ENCODE assay signal across 20 mouse cellular contexts in genomic region chr8:44825183-44825757, GRCm38 (mm10).
A peak's percentile ranks its signal among the peaks of the same experiment; 100 is the strongest.
DNase-seq lines count a peak whose midpoint lies in the region; ATAC-seq and TF ChIP-seq lines count a peak whose summit lies in the region.
"Had no signal": no experiment of that assay in that cellular context is flagged by ENCODE, and none has a peak within 500 bp of the region (broad histone marks: within the 10 kb centered on the region; RNA-seq: fewer than 3 reads in every experiment).

No protein-coding gene starts in this region.

- no peaks in the 10 kb centered on the region for H3K36me3 ChIP-seq in heart, embryonic 15.5 days
- no peaks in the 10 kb centered on the region for H3K36me3 ChIP-seq in lung, embryonic 16.5 days (ENCODE audit: control insufficient read depth, insufficient read depth, low read length)
- H3K36me3 ChIP-seq in intestine, postnatal 0 days (ENCODE audit: control insufficient read depth, insufficient read depth), result 0 out of 2 replicates have a peak, but pooled peaks cover 3% of the 10 kb centered on the region
- H3K36me3 ChIP-seq: embryonic facial prominence, embryonic 15.5 days; forebrain, embryonic 10.5 days; hindbrain, embryonic 13.5 days had no signal

- H3K4me3 ChIP-seq in heart, embryonic 15.5 days, result no peak overlapping the region
- no peak overlapping the region for H3K4me3 ChIP-seq in lung, embryonic 16.5 days (ENCODE audit: low read length)
- H3K4me3 ChIP-seq in intestine, postnatal 0 days (ENCODE audit: low read depth, low read length), result no peak overlapping the region
- H3K4me3 ChIP-seq: embryonic facial prominence, embryonic 15.5 days; erythroblast, embryonic 14.5 days; forebrain, embryonic 10.5 days; gastrocnemius, adult 2 months; hindbrain, embryonic 13.5 days had no signal

- H3K9ac ChIP-seq in heart, embryonic 15.5 days, result no peak overlapping the region
- no peak overlapping the region for H3K9ac ChIP-seq in lung, embryonic 16.5 days (ENCODE audit: low read length)
- no peak overlapping the region for H3K9ac ChIP-seq in intestine, postnatal 0 days (ENCODE audit: low read depth, low read length)
- H3K9ac ChIP-seq: embryonic facial prominence, embryonic 15.5 days; hindbrain, embryonic 13.5 days had no signal

- no peak for TF ChIP-seq CTCF in intestine, postnatal 0 days (IDR thresholded peaks at IDR 0.05; ENCODE audit: low read depth)

- no peak overlapping the region for H3K4me2 ChIP-seq in heart, embryonic 15.5 days
- no peak overlapping the region for H3K4me2 ChIP-seq in lung, embryonic 16.5 days (ENCODE audit: low read depth, low read length)
- peak overlapping the region; percentile 27 for H3K4me2 ChIP-seq in intestine, postnatal 0 days (replicated peaks; ENCODE audit: low read depth)
- H3K4me2 ChIP-seq: embryonic facial prominence, embryonic 15.5 days; hindbrain, embryonic 13.5 days had no signal

- ATAC-seq in heart, embryonic 15.5 days (replicated peaks; ENCODE audit: insufficient number of reproducible peaks, insufficient read depth, low FRiP score, low read depth), result no peak
- ATAC-seq in lung, embryonic 16.5 days (ENCODE audit: low read depth), result peak; percentile 69
- ATAC-seq in intestine, postnatal 0 days, result peak; percentile 94
- ATAC-seq: forebrain, embryonic 14.5 days; hindbrain, postnatal 0 days had no signal

- H3K9me3 ChIP-seq in heart, embryonic 15.5 days (replicated peaks), result no peaks in the 10 kb centered on the region
- peaks cover 7% of the 10 kb centered on the region for H3K9me3 ChIP-seq in lung, embryonic 16.5 days (ENCODE audit: control insufficient read depth, low read length)
- H3K9me3 ChIP-seq in intestine, postnatal 0 days (ENCODE audit: control insufficient read depth), result peaks cover 7% of the 10 kb centered on the region; the same call in 1 of the 2 replicates
- H3K9me3 ChIP-seq: embryonic facial prominence, embryonic 15.5 days had no signal

- no peaks in the 10 kb centered on the region for H3K27me3 ChIP-seq in heart, embryonic 15.5 days
- H3K27me3 ChIP-seq in lung, embryonic 16.5 days (ENCODE audit: control insufficient read depth, insufficient read depth, low read depth, low read length), result no peaks in the 10 kb centered on the region
- no peaks in the 10 kb centered on the region for H3K27me3 ChIP-seq in intestine, postnatal 0 days (replicated peaks; ENCODE audit: control insufficient read depth, insufficient read depth, low read length)
- H3K27me3 ChIP-seq: embryonic facial prominence, embryonic 15.5 days; hindbrain, embryonic 13.5 days had no signal

- peak overlapping the region; percentile 27; the same call in 1 of the 2 replicates for H3K27ac ChIP-seq in heart, embryonic 15.5 days
- H3K27ac ChIP-seq in lung, embryonic 16.5 days (ENCODE audit: low read length), result no peak overlapping the region
- 0 out of 2 replicates have a peak overlapping the region, but pooled peaks have one; percentile 50 for H3K27ac ChIP-seq in intestine, postnatal 0 days (ENCODE audit: low read depth, low read length)
- H3K27ac ChIP-seq: embryonic facial prominence, embryonic 15.5 days; forebrain, embryonic 10.5 days; gastrocnemius, adult 2 months; hindbrain, embryonic 13.5 days; hindbrain, postnatal 0 days had no signal

- peaks cover 12% of the 10 kb centered on the region for H3K4me1 ChIP-seq in heart, embryonic 15.5 days (replicated peaks)
- no peaks in the 10 kb centered on the region for H3K4me1 ChIP-seq in lung, embryonic 16.5 days (replicated peaks; ENCODE audit: control insufficient read depth, insufficient read depth, low read length)
- no peaks in the 10 kb centered on the region for H3K4me1 ChIP-seq in intestine, postnatal 0 days (replicated peaks; ENCODE audit: control insufficient read depth, insufficient read depth, low read length)

- no peak for DNase-seq in heart, postnatal 36 days
- DNase-seq in lung, postnatal 36 days, result no peak
- DNase-seq in gastrocnemius, postnatal 25 days, result no peak
- DNase-seq: adrenal gland, adult 2 months; adrenal gland, postnatal 25 days; cerebellum, adult 2 months; cerebellum, postnatal 10 days; embryo, embryonic 11 days; gastrocnemius, adult 2 months; gastrocnemius, postnatal 36 days; heart, adult 11 months had no signal

- 49% methylated on average over 6 of the region's 6 CpGs for WGBS in heart, embryonic 15.5 days
- 65% methylated on average over 6 of the region's 6 CpGs for WGBS in lung, embryonic 16.5 days
- 26% methylated on average over 6 of the region's 6 CpGs for WGBS in intestine, postnatal 0 days

- intact Hi-C loops in heart, postnatal 36 days (cut with DNase I), result no loop called here
